Mouse (Mus musculus) CD4-positive, CD25-positive, alpha-beta regulatory T cell, adult 2 months (primary cell): Measurements from ENCODE around the gene Tfb2m.

ENCODE experiments used
- DNase-seq: peaks from one replicate; pipeline ENCODE4 v3.0.0-alpha.2; 2012; ENCODE audit warnings: low read depth, low spot score

Tfb2m gene

DNA sequence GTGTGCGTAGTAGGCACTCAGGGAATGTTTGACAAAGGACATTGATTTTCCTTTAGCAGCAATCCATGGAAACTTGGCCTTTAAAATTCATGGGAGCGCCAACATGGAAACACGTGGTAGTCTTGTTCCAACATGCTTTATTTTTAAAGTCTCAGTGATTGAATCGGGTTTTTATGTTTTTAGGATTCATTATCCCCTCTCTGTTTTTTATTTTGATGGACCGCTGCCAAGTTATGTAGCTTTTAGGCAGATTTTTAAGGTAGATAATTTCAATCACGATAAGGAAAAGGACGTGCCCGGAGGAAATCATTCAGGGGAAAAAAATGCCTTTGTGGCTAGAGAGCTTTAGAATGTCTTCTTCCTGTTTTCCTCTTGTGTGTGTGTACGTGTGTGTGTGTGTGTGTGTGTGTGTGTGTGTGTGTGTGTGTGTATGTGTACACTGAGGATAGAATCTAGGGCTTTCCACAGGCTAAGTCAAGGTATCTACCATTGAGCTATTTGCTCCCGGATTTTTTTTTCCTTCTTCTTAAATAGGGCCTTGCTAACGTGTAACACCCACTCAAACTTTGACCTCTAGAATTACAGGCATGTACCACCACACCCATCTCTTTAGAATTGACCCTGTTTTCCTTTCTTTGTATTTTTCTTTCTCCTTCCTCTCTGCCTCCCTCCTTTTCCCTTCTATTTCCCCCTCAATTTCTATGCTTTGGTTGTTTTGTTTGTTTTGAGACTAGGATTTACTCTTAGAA, 13.6 kb upstream of the Tfb2m start:
- peak; percentile 49 for DNase-seq

DNA sequence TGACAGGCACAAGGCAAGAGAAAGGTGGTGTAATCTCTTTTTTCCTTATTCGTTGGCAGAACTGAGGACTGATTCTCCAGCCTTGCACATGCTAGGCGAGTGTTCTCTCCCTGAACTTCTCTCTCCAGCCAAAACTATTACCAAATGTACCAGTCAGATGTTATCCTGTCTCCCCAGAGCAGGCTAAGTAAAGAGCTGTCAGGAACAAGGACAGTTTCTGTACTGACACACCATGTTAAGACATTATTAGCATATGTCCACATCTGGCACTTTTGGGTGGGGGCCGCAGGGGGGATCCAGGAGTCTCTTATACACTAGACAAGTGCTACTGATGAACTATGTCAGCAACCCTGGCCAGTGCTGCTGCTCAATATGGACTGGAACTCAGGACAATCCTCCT, 10.9 kb upstream of the Tfb2m start:
- DNase-seq, result no peak

GRCm38 (mm10) chr1:179553949-179554347, 7.9 kb upstream of the Tfb2m start:
- no peak for DNase-seq

- no peak for DNase-seq
Observed at GRCm38 (mm10) chr1:179553197-179553948, 7.3 kb upstream of the Tfb2m start.

- no peak for DNase-seq
Observed at GRCm38 (mm10) chr1:179552751-179553150, 6.7 kb upstream of the Tfb2m start.

DNA sequence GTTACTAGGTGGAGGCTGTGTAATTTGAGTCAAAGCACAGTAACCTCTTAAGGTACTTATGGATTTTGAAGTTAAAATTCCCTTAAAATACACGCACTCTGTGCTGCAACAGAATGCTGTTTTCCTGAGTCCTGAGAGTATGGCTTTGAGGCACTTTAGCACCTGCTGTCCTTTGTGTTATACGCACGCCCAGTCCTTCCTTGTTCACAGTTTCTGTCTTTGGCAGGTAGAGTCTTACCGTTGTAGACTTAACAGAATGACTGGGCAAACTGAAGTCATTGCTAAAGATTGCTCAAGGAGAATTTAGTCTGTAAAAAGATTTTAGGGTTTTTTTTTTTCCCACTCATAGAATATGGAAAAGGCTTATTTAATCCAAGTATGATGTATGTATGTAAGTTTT, 5.9 kb upstream of the Tfb2m start:
- DNase-seq, result no peak

DNA sequence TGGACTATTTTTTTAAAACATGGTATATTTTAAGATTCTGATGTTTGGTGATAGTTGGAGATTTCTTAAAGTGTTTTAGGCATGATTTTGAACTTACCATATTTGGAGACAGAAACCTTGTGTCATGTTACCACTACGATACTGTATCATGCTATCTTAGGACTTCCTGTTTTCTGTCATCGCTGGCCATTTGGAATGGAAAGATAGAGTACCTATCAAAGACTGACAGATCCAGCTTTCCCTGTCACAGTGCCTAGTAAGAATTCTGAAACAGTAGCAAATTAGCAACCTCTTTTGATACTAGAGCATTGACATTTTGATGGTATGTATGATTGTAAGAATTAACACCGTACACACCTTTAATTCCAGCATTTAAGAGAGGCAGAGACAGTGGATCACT, 5.3 kb upstream of the Tfb2m start:
- no peak for DNase-seq

DNA sequence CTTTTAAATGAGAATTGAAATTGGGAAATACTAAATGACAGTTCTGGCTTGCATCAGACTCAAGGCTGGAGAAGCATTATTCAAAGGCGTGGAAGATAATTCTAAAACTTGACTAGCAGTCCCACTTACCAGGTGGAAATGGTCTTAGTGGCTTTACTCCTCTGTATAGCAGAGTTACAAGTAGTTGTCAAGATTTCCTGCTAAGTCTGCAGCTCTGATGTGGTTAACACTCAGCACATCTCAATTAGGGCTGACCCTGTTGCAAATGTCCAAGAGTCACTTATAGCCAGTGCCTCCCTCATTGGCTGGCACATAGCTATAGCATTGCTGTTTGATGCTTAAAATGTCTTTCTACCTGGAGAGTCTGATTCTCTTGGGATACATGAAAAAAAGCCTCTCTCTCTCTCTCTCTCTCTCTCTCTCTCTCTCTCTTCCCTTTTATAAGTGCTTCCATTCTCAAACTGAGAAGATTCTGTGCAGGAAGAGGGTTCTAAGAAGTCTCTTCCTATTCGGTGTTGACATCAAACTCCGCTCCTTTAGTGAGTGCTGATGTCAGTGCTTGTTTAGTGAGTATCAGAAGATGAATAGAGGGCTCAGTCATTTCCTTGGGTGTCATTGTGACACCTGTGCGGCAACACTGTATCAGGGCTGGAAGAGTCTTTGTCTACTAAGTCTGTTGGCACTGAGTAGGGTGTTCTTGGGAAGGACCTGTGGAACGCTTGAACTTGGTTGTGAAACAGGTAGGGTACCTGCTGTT, 3.1 kb upstream of the Tfb2m start:
- peak; percentile 68 for DNase-seq

- no peak for DNase-seq
Observed at GRCm38 (mm10) chr1:179548220-179548619, 2.2 kb upstream of the Tfb2m start.

DNA sequence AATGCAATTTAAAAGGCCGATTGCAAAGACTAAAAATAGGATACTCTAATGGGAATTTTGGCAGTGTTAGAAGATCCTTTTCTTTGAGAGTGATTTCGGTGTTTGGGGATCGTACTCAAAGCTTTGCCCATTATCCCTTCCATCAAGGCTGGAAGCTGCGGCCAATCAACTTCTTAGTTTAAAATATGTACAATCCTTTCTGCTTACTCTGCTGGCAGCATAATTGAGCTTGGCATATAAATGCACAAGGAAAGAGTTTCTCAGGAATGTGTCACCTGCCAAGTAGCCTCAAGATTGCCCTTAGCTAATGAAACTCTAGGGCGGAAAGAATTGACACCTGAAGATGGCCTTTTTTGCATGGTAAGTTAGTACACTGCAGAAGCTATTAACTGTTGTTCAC, 1.1 kb upstream of the Tfb2m start:
- no peak for DNase-seq

- DNase-seq, result no peak
Observed at GRCm38 (mm10) chr1:179546551-179546917, 467 bp upstream of the Tfb2m start.

DNA sequence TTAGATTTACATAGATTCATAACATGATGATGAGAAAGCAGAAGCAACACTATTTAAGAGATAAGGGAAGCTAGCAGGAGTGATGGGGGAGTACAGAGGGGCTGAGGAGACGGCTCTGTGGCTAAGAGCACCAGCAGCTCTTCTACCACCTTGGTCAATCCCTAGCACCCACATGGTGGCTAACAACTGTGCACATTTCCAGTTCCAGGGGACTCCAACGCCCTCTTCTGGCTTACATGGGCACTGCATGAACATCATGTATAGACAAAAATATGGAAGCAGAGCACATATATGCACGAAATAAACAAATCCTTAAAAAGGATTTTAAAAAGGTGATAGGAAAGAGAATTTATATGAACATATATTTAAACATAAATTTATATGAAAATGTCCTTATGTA, 4.6 kb downstream of the Tfb2m start:
- peak; percentile 60 for DNase-seq

GRCm38 (mm10) chr1:179539887-179540286, 6.2 kb downstream of the Tfb2m start:
- DNase-seq, result no peak

DNA sequence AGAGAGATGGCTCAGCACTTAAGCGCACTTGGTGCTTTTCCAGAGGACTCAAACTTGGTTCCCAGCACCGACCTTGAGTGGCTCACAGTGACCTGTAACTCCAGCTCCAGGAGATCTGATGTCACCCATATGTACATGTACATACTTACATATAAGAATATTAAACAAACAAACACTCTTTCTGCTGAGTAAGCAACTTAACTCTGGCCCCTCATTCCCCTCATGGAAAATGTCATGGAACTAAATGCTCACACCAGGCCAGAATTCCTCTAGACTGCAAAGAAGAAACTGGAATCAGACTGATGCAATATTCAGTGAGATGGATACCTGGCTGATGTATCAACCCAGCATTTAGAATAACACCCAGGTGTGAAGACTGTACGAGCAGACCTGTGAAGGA, 7.0 kb downstream of the Tfb2m start:
- no peak for DNase-seq

DNA sequence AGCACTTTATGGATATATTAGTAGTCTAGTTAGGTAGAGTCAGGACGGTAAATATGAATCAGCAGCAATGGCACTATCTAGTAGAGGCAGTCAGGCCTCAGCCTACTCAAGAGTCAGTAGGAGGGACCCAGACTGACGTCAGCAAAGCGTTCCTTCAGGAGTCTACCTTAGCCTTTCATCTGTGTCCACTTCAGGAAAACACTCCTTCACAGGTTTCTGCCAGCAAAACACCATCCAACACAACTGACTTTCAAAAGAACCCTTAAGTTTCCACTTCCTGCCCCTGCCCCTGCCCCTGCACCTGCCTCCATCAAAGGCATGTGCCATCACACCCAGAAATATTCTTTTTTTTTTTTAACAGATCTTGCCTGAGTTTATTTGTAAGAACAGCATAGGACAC, 26.2 kb downstream of the Tfb2m start:
- peak; percentile 15 for DNase-seq

GRCm38 (mm10) chr1:179517713-179518465, 28.2 kb downstream of the Tfb2m start, which contains the start of gene Smyd3:
Gene Smyd3, minus strand, starts transcription at chr1:179518041.
- DNase-seq, result peak; percentile 96

DNA sequence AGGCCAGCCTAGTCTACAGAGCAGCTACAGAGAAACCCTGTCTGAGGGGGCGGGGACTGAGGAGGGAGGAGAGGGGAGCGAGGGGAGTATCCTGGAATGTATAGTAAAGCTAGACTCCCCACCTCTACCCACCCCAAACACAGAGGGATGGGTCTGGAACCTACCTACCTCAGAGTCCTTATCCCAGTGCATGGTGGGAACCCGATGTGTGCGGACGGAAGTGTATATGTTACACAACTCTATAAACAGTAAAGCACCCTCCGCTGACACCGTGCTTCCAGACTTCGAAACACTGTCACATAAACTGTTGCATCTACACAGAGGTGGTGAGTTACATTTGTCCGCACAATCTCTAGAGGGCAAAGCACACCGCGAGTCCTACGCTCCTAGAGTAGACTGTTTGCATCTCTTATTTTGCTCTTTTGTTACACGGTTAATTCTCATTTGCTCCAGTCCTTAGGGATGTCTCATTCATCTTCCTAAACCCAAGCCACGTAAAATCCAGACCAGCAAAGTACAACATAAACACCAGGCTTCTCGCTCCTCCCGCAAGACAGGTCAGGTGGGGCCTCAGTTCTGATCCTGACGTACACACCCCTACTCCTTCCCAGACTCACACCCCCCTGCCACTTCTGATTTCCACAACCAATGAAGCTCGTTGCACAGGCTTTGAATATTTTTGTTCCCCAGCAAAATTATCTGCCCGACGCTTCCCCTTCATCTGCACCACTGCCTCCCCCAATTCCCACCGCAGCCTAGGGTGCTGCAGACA, 28.9 kb downstream of the Tfb2m start:
- DNase-seq, result peak; percentile 58

DNA sequence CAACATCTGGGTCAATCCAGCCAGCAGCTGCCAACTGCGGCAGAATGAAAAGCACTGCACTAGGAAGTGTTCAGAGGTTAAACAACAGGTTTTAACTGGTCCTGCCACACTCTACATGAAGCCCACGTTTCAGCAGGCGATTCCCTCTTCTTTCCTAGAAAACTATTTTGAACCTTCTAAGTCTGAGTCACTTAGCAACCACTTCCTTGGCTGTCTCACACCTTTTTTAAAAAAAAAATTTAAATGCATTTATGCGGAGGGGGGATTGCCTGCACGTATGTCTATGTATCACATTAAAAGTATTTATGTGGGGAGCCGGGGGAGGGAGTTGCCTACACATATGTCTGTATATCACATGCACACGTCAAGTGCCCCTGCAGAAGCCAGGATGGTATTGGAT, 34.2 kb downstream of the Tfb2m start:
- no peak for DNase-seq

DNA sequence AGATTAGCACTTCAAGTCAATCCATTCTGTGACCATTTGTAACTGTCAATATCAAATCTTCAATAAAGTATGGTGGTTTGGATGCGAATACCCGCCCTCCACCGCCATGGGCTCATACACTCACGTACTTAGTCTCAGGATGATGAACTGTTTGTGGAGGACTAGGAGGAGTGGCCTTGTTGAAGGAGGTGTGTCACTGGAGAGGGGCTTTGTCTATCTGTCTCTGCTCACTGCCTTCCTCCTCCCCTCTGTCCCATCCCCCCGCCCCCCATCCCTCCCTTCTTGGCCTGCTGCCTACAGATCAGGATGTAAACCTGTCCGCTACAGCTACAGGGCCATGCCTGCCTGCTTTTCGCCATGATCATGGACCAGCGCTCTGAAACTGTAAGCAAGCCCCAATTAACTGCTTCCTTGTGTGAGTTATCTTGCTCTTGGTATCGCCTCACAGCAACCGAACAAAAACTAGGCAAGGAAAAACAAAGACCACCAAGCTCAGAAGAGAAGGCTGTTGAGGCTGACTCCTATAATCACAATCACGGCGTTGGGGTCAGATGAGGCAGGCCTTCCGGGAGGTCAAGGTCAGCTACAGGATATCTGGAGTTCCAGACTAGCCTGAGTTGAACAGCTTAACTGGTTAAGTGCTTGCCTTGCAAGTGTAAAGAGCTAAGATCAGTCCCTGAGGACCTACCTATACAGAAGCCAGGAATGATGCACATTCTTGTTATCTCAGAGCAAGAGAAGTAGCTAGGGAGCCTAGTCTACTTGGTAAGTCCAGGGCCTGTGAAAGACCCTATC, 35.3 kb downstream of the Tfb2m start:
- DNase-seq, result no peak
